Comparison of ENCODE assay signal across 8 mouse cellular contexts in the genomic region with DNA sequence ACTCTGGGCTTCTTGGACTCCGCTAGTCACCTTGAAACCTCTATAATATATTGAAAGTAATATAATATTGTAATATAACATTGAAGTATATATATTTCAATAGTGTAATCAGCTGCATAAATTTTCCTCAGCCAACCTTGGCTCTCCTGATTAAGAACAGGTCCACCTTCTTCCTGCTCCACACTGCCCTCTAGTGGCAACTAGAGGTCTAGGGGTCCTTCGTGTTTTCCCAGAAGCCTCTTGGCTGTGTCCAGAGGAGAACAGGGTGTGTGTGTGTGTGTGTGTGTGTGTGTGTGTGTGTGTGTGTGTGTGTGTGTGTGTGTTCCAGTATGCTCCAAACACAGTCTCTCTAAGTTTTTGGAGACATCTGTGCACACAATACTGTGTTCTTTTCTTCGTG. TPM values are rescaled to one million over a fixed set of nuclear protein-coding genes. Genes with fewer than 3 reads are reported as not detected.
DNase-seq lines count a peak whose midpoint lies in the region; ATAC-seq and TF ChIP-seq lines count a peak whose summit lies in the region.

No protein-coding gene starts in this region.

- TF ChIP-seq EP300 in lung, postnatal 0 days (IDR thresholded peaks at IDR 0.05): no peak

- no peak overlapping the region for H3ac ChIP-seq in C2C12 (ENCODE audit: control insufficient read depth, insufficient read length, low read depth)

- no peak overlapping the region for H3K27ac ChIP-seq in kidney, embryonic 14.5 days (ENCODE audit: low read depth, low read length)
- no peak overlapping the region for H3K27ac ChIP-seq in lung, postnatal 0 days (ENCODE audit: low read length)

- TF ChIP-seq CTCF in C2C12 (IDR thresholded peaks at IDR 0.05; ENCODE audit: control insufficient read depth, insufficient read depth, insufficient read length): peak; percentile 59
- TF ChIP-seq CTCF in lung, postnatal 0 days (IDR thresholded peaks at IDR 0.05): peak; percentile 86

- H3K79me2 ChIP-seq in C2C12 (ENCODE audit: control insufficient read depth, insufficient read depth): no peaks in the 10 kb centered on the region

- H3K9me3 ChIP-seq in kidney, embryonic 14.5 days (ENCODE audit: control insufficient read depth, low read length): no peaks in the 10 kb centered on the region
- no peaks in the 10 kb centered on the region for H3K9me3 ChIP-seq in lung, postnatal 0 days (ENCODE audit: low read length)

- no peaks in the 10 kb centered on the region for H3K79me3 ChIP-seq in C2C12 (ENCODE audit: low read depth)

- no peaks in the 10 kb centered on the region for H3K27me3 ChIP-seq in C2C12 (ENCODE audit: control insufficient read depth, insufficient read depth, insufficient read length)
- no peaks in the 10 kb centered on the region for H3K27me3 ChIP-seq in kidney, embryonic 14.5 days (ENCODE audit: control insufficient read depth, insufficient read depth, low read length)
- no peaks in the 10 kb centered on the region for H3K27me3 ChIP-seq in lung, postnatal 0 days (replicated peaks; ENCODE audit: insufficient read depth, low read length)

- ATAC-seq in kidney, embryonic 14.5 days (ENCODE audit: low FRiP score, low TSS enrichment): peak; percentile 22; the same call in 1 of the 2 replicates
- peak; percentile 48 for ATAC-seq in lung, postnatal 0 days

- H3K36me3 ChIP-seq in C2C12 (ENCODE audit: control insufficient read depth, insufficient read depth): no peaks in the 10 kb centered on the region
- no peaks in the 10 kb centered on the region for H3K36me3 ChIP-seq in kidney, embryonic 14.5 days (ENCODE audit: control insufficient read depth, insufficient read depth, low read length)
- H3K36me3 ChIP-seq in lung, postnatal 0 days (ENCODE audit: insufficient read depth, low read length): no peaks in the 10 kb centered on the region

- peak; percentile 84 for DNase-seq in MEL-GATA-1-ER (ENCODE audit: extremely low read depth, low read depth)
- peak; percentile 82 to 89 for DNase-seq in cerebellum, postnatal 14 days
- DNase-seq in gastrocnemius, adult 18-20 months (ENCODE audit: low spot score): peak; percentile 83
- peak; percentile 88 for DNase-seq in lung, postnatal 0 days (ENCODE audit: low spot score)
- DNase-seq in right cerebral cortex, adult 18-20 months: peak; percentile 68
- peak; percentile 67 to 79 for DNase-seq in urinary bladder, postnatal 36 days (ENCODE audit: low spot score in 2 of 2)

- H3K4me3 ChIP-seq in C2C12 (ENCODE audit: insufficient read depth, poor library complexity, severe bottlenecking): no peak overlapping the region
- no peak overlapping the region for H3K4me3 ChIP-seq in kidney, embryonic 14.5 days (ENCODE audit: low read length)
- H3K4me3 ChIP-seq in lung, postnatal 0 days (ENCODE audit: low read depth, low read length): no peak overlapping the region

- 54% methylated on average over 3 of the region's 3 CpGs for WGBS in kidney, embryonic 14.5 days
- WGBS in lung, postnatal 0 days: 48% methylated on average over 3 of the region's 3 CpGs

- H3K4me1 ChIP-seq in kidney, embryonic 14.5 days (ENCODE audit: control insufficient read depth, insufficient read depth, low read length): no peaks in the 10 kb centered on the region; the same call in 1 of the 2 replicates
- no peaks in the 10 kb centered on the region; the same call in 1 of the 2 replicates for H3K4me1 ChIP-seq in lung, postnatal 0 days (ENCODE audit: insufficient read depth, low read depth, low read length)

- no peak overlapping the region for H3K9ac ChIP-seq in kidney, embryonic 14.5 days (ENCODE audit: low read depth, low read length)
- H3K9ac ChIP-seq in lung, postnatal 0 days (replicated peaks; ENCODE audit: low read depth): no peak overlapping the region

- no peak overlapping the region for H3K4me2 ChIP-seq in kidney, embryonic 14.5 days (replicated peaks; ENCODE audit: low read depth, low read length)
- no peak overlapping the region for H3K4me2 ChIP-seq in lung, postnatal 0 days (replicated peaks; ENCODE audit: low read depth, low read length)

TF ChIP-seq in C2C12, 6 proteins besides CTCF, POLR2A, EP300 and RAD21:
- TF ChIP-seq MYOD1 (IDR thresholded peaks at IDR 0.05; ENCODE audit: control insufficient read depth, insufficient read length, low read depth) (no peak), MYOG (IDR thresholded peaks at IDR 0.05; ENCODE audit: control insufficient read depth, extremely low read depth, insufficient read length) (no peak), CEBPB (IDR thresholded peaks at IDR 0.05; ENCODE audit: low read depth) (no peak), USF1 (IDR thresholded peaks at IDR 0.05; ENCODE audit: low read depth) (no peak), FOSL1 (IDR thresholded peaks at IDR 0.05; ENCODE audit: insufficient read depth, low read length, poor library complexity, severe bottlenecking) (no peak), MAX (IDR thresholded peaks at IDR 0.05) (no peak)

RNA-seq across cellular contexts. Expression of a gene that starts 8.6 kb away (rescaled TPM):
- polyA plus RNA-seq in C2C12 (2012; fragmentation: generic; extraction: Trizol): 44.6 TPM
- total RNA-seq in gastrocnemius, adult 18-20 months (2021): 100 to 1,000 TPM; 310 to 354 TPM
- polyA plus RNA-seq in kidney, embryonic 14.5 days (2014; fragmentation: Nextera tagmentation; extraction: Ambion mirVana): 18.3 and 20.3 TPM in 2 replicates
- polyA plus RNA-seq in lung, postnatal 0 days (2015; fragmentation: Nextera tagmentation; extraction: Ambion mirVana): 26.1 and 31.2 TPM in 2 replicates

RNA-seq across cellular contexts. Expression of a gene that starts 21.9 kb away (rescaled TPM):
- 318 TPM for polyA plus RNA-seq in C2C12 (2012; fragmentation: generic; extraction: Trizol)
- 100 to 1,000 TPM; 152 to 154 TPM for total RNA-seq in gastrocnemius, adult 18-20 months (2021)
- 85.6 and 102 TPM in 2 replicates for polyA plus RNA-seq in kidney, embryonic 14.5 days (2014; fragmentation: Nextera tagmentation; extraction: Ambion mirVana)
- polyA plus RNA-seq in lung, postnatal 0 days (2015; fragmentation: Nextera tagmentation; extraction: Ambion mirVana): 80.7 and 82.0 TPM in 2 replicates

RNA-seq across cellular contexts. Expression of a gene that starts 30.6 kb away (rescaled TPM):
- polyA plus RNA-seq in C2C12 (2012; fragmentation: generic; extraction: Trizol): 0.48 TPM
- under 1 TPM in 1 of 2 experiments, not detected in 1; 0.09 TPM for total RNA-seq in gastrocnemius, adult 18-20 months (2021)
- 12.1 and 19.5 TPM in 2 replicates for polyA plus RNA-seq in kidney, embryonic 14.5 days (2014; fragmentation: Nextera tagmentation; extraction: Ambion mirVana)
- polyA plus RNA-seq in lung, postnatal 0 days (2015; fragmentation: Nextera tagmentation; extraction: Ambion mirVana): 4.4 and 6.0 TPM in 2 replicates

RNA-seq across cellular contexts. Expression of a gene that starts 48.4 kb away (rescaled TPM):
- polyA plus RNA-seq in C2C12 (2012; fragmentation: generic; extraction: Trizol): 167 TPM
- total RNA-seq in gastrocnemius, adult 18-20 months (2021): 1 to 10 TPM; 3.3 to 4.3 TPM
- polyA plus RNA-seq in kidney, embryonic 14.5 days (2014; fragmentation: Nextera tagmentation; extraction: Ambion mirVana): 2.0 and 2.3 TPM in 2 replicates
- polyA plus RNA-seq in lung, postnatal 0 days (2015; fragmentation: Nextera tagmentation; extraction: Ambion mirVana): 84.6 and 115 TPM in 2 replicates
